Mouse (Mus musculus): ENCODE data around the gene Lyar. TPM values are rescaled to one million over a fixed set of nuclear protein-coding genes. Genes with fewer than 3 reads are reported as not detected.
A peak's percentile ranks its signal among the peaks of the same experiment; 100 is the strongest.

Gene Lyar
- total and polyA plus RNA-seq, 3 experiments = 134 to 314 (median 195) TPM

- dilution Hi-C loops (cut with MboI; ENCODE audit: extremely low pct_ligation_motif_present, extremely low pct_unique_long_range_greater_than_20kb, low sequenced_read_pairs) (no loop called here), in situ Hi-C loops (cut with MboI; ENCODE audit: low pct_ligation_motif_present, low pct_unique_long_range_greater_than_20kb, low sequenced_read_pairs) (no loop called here)
Measured at GRCm38 (mm10) chr5:38258034-38258772, 37.9 kb downstream of the Lyar start.

DNA sequence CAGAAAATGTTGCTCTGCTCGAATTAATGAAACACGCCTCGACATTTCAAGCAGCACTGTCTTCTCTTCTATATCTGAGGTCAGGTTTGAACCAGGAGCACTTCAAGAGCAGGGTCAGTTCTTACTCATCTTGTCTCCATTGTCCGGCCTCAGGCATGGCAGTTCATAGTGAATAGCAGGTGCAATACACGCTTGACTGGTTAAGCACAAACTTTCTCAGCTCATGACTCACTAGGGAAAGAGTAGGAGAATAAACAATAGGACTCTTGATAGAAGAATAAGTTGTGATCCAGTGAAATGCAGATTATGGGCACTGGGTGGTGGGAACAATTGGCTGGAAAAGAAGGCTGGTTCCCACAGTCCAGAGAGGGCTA, 38.5 kb downstream of the Lyar start:
- no peaks in the 10 kb centered on the region for H3K27me3 ChIP-seq (replicated peaks)
- TF ChIP-seq ZNF384 (IDR thresholded peaks at IDR 0.05; ENCODE audit: low read depth, low read length) = no peak
- TF ChIP-seq UBTF (IDR thresholded peaks at IDR 0.05; ENCODE audit: low read depth, low read length) = no peak
- peak; percentile 65 for TF ChIP-seq BHLHE40 (IDR thresholded peaks at IDR 0.05; ENCODE audit: low read depth, low read length)
- peak; percentile 80 for TF ChIP-seq RCOR1 (conservative IDR thresholded peaks at IDR 0.05; ENCODE audit: low read depth, low read length)
- no peak; the same call in 1 of the 2 replicates for TF ChIP-seq ETS1 (conservative IDR thresholded peaks at IDR 0.05; ENCODE audit: low read depth, low read length)
- peak; percentile 68; the same call in 1 of the 2 replicates for TF ChIP-seq IRF4 (IDR thresholded peaks at IDR 0.05; ENCODE audit: low read depth, low read length)
- TF ChIP-seq EP300 (IDR thresholded peaks at IDR 0.05; ENCODE audit: low read length) = peak; percentile 53
- H3K4me2 ChIP-seq (ENCODE audit: insufficient read depth, low read depth, poor library complexity, severe bottlenecking) = peak overlapping the region; percentile 27; the same call in 1 of the 2 replicates
- no peak overlapping the region for H3K9ac ChIP-seq (ENCODE audit: insufficient read depth, low read depth)
- peak overlapping the region; percentile 70 for H3K27ac ChIP-seq (ENCODE audit: insufficient read depth, low read depth)
- peak; percentile 40 for DNase-seq (ENCODE audit: extremely low read depth)
- H3K36me3 ChIP-seq (replicated peaks in 1 of 2; ENCODE audit: control insufficient read depth in 1 of 2, insufficient read depth in 1 of 2, low read length in 1 of 2) = peaks cover 14 to 21% of the 10 kb centered on the region in 2 experiments
- H3K4me1 ChIP-seq (ENCODE audit: control insufficient read depth in 1 of 2, insufficient read depth in 2 of 2) = peaks cover 12 to 40% of the 10 kb centered on the region in 2 experiments
- in situ Hi-C loops (cut with MboI; ENCODE audit: low pct_ligation_motif_present, low pct_unique_long_range_greater_than_20kb, low sequenced_read_pairs) (no loop called here), dilution Hi-C loops (cut with MboI; ENCODE audit: extremely low pct_ligation_motif_present, extremely low pct_unique_long_range_greater_than_20kb, low sequenced_read_pairs) (no loop called here)
- no peak overlapping the region for H3K4me3 ChIP-seq (replicated peaks in 1 of 3; ENCODE audit: low read depth in 2 of 3, low read length in 2 of 3, poor library complexity in 1 of 3)
- peaks cover 6% of the 10 kb centered on the region for H3K9me3 ChIP-seq (replicated peaks; ENCODE audit: low read length)
- H3K79me2 ChIP-seq (replicated peaks; ENCODE audit: control insufficient read depth, extremely low read depth, insufficient read depth, poor library complexity, severe bottlenecking) = peaks cover 18% of the 10 kb centered on the region

More at GRCm38 (mm10) chr5:38258034-38258772, 37.9 kb downstream of the Lyar start:
- Histone ChIP-seq H3K27me3 (replicated peaks) (no peaks in the 10 kb centered on the region), H3K9me3 (replicated peaks; ENCODE audit: low read length) (peaks cover 6% of the 10 kb centered on the region), H3K4me1 (ENCODE audit: control insufficient read depth in 1 of 2, insufficient read depth in 2 of 2) (peaks cover 12 to 40% of the 10 kb centered on the region in 2 experiments), H3K4me3 (replicated peaks in 1 of 3; ENCODE audit: low read depth in 2 of 3, low read length in 2 of 3, poor library complexity in 1 of 3) (no peak overlapping the region), H3K4me2 (ENCODE audit: insufficient read depth, low read depth, poor library complexity, severe bottlenecking) (peak overlapping the region; percentile 27), H3K79me2 (replicated peaks; ENCODE audit: control insufficient read depth, extremely low read depth, insufficient read depth, poor library complexity, severe bottlenecking) (peaks cover 18% of the 10 kb centered on the region), H3K9ac (ENCODE audit: insufficient read depth, low read depth) (no peak overlapping the region), H3K36me3 (replicated peaks in 1 of 2; ENCODE audit: control insufficient read depth in 1 of 2, insufficient read depth in 1 of 2, low read length in 1 of 2) (peaks cover 9 to 15% of the 10 kb centered on the region in 2 experiments), H3K27ac (ENCODE audit: insufficient read depth, low read depth) (peak overlapping the region; percentile 70)
- peak; percentile 24 for DNase-seq (ENCODE audit: extremely low read depth)
- no peak for TF ChIP-seq CHD1 (IDR thresholded peaks at IDR 0.05; ENCODE audit: low read depth, low read length)
- TF ChIP-seq E2F4 (IDR thresholded peaks at IDR 0.05; ENCODE audit: insufficient replicate concordance, low read depth, low read length) = no peak
- no peak for TF ChIP-seq CTCF (conservative IDR thresholded peaks at IDR 0.05 in 1 of 2, IDR thresholded peaks at IDR 0.05 in 1 of 2; ENCODE audit: low read depth in 2 of 2, low read length in 2 of 2)
- no peak for TF ChIP-seq USF2 (conservative IDR thresholded peaks at IDR 0.05; ENCODE audit: low read depth, low read length)
- TF ChIP-seq UBTF (IDR thresholded peaks at IDR 0.05; ENCODE audit: low read depth, low read length) = no peak
- TF ChIP-seq MYC (IDR thresholded peaks at IDR 0.05; ENCODE audit: low read depth, low read length) = no peak
- peak; percentile 56 for TF ChIP-seq ETS1 (conservative IDR thresholded peaks at IDR 0.05; ENCODE audit: low read depth, low read length)
- no peak for TF ChIP-seq POLR2AphosphoS2 (IDR thresholded peaks at IDR 0.05; ENCODE audit: low read depth, low read length)
- no peak; the same call in 1 of the 2 replicates for TF ChIP-seq CHD2 (IDR thresholded peaks at IDR 0.05; ENCODE audit: low read length)
- no peak for TF ChIP-seq MAZ (IDR thresholded peaks at IDR 0.05; ENCODE audit: low read depth, low read length)
- TF ChIP-seq HCFC1 (IDR thresholded peaks at IDR 0.05; ENCODE audit: low read depth, low read length) = 0 out of 2 replicates have a peak, but pooled peaks have one; percentile 13
- no peak; the same call in 1 of the 2 replicates for TF ChIP-seq MXI1 (IDR thresholded peaks at IDR 0.05; ENCODE audit: low read depth, low read length)
- TF ChIP-seq TBP (conservative IDR thresholded peaks at IDR 0.05; ENCODE audit: low read depth, low read length) = no peak
- peak; percentile 73 for TF ChIP-seq IRF4 (IDR thresholded peaks at IDR 0.05; ENCODE audit: low read depth, low read length)
- no peak for TF ChIP-seq JUND (conservative IDR thresholded peaks at IDR 0.05; ENCODE audit: low read depth, low read length)
- no peak for TF ChIP-seq SIN3A (IDR thresholded peaks at IDR 0.05; ENCODE audit: low read length)
- TF ChIP-seq TCF12 (IDR thresholded peaks at IDR 0.05; ENCODE audit: low read depth, low read length) = peak; percentile 58
- TF ChIP-seq ZKSCAN1 (IDR thresholded peaks at IDR 0.05; ENCODE audit: borderline replicate concordance, low read depth, low read length) = no peak
- TF ChIP-seq RAD21 (IDR thresholded peaks at IDR 0.05; ENCODE audit: low read depth, low read length) = no peak
- TF ChIP-seq SMC3 (IDR thresholded peaks at IDR 0.05; ENCODE audit: low read depth, low read length) = no peak
- TF ChIP-seq MEF2A (IDR thresholded peaks at IDR 0.05; ENCODE audit: borderline replicate concordance, low read depth, low read length) = peak; percentile 93
- no peak for TF ChIP-seq POLR2A (IDR thresholded peaks at IDR 0.05; ENCODE audit: low read depth, low read length)
- TF ChIP-seq MAX (IDR thresholded peaks at IDR 0.05; ENCODE audit: low read length) = 0 out of 2 replicates have a peak, but pooled peaks have one; percentile 25
- no peak for TF ChIP-seq PAX5 (IDR thresholded peaks at IDR 0.05; ENCODE audit: low read length)
- no peak for TF ChIP-seq ZNF384 (IDR thresholded peaks at IDR 0.05; ENCODE audit: low read depth, low read length)
- TF ChIP-seq KAT2A (IDR thresholded peaks at IDR 0.05; ENCODE audit: insufficient replicate concordance, low read length) = no peak
- TF ChIP-seq NELFE (IDR thresholded peaks at IDR 0.05; ENCODE audit: low read depth, low read length) = no peak
- TF ChIP-seq ELF1 (IDR thresholded peaks at IDR 0.05; ENCODE audit: low read depth, low read length) = no peak
- no peak; the same call in 1 of the 2 replicates for TF ChIP-seq RCOR1 (conservative IDR thresholded peaks at IDR 0.05; ENCODE audit: low read depth, low read length)
- peak; percentile 77 for TF ChIP-seq EP300 (IDR thresholded peaks at IDR 0.05; ENCODE audit: low read length)
- TF ChIP-seq MAFK (IDR thresholded peaks at IDR 0.05; ENCODE audit: insufficient replicate concordance, low read length) = 0 out of 2 replicates have a peak, but pooled peaks have one; percentile 36
- TF ChIP-seq NRF1 (IDR thresholded peaks at IDR 0.05; ENCODE audit: low read depth, low read length) = no peak
- no peak for TF ChIP-seq USF1 (IDR thresholded peaks at IDR 0.05; ENCODE audit: low read depth, low read length)
- TF ChIP-seq GABPA (IDR thresholded peaks at IDR 0.05; ENCODE audit: insufficient replicate concordance, low read depth, low read length) = no peak
- peak; percentile 50 for TF ChIP-seq BHLHE40 (IDR thresholded peaks at IDR 0.05; ENCODE audit: low read depth, low read length)
- no peak for TF ChIP-seq ZMIZ1 (IDR thresholded peaks at IDR 0.05; ENCODE audit: low read depth, low read length)
- TF ChIP-seq JUN (IDR thresholded peaks at IDR 0.05; ENCODE audit: insufficient read depth, low read depth, low read length) = no peak
- no peak for TF ChIP-seq ZC3H11A (IDR thresholded peaks at IDR 0.05; ENCODE audit: low read depth, low read length)

Data from CH12.LX (cell line).